Mouse (Mus musculus) thymus, adult 2 months (tissue): ENCODE measurements around the gene Eno1.

Source experiments
- CTCF ChIP-seq: fragments of 200-500 bp; IDR thresholded peaks from 2 replicates; pipeline ENCODE4 v1.5.1; 2012; ENCODE audit warnings: mild to moderate bottlenecking, control low read depth, low read length, moderate library complexity, borderline replicate concordance; ENCODE audit not compliant: control insufficient read depth, poor library complexity, insufficient read depth; ENCODE audit errors: extremely low read depth
- POLR2A ChIP-seq: fragments of 200-500 bp; IDR thresholded peaks from 2 replicates; pipeline ENCODE4 v1.6.1; 2012; ENCODE audit warnings: mild to moderate bottlenecking, low read length, control low read depth, moderate library complexity; ENCODE audit not compliant: control insufficient read depth, poor library complexity, insufficient read depth; ENCODE audit errors: extremely low read depth

GRCm38 (mm10) chr4:150193915-150194314, 42.6 kb upstream of the Eno1 start:
- no peak for TF ChIP-seq CTCF
- TF ChIP-seq POLR2A, result no peak
